Mouse (Mus musculus): ENCODE data around the gene Cntn4. TPM values are rescaled to one million over a fixed set of nuclear protein-coding genes. Genes with fewer than 3 reads are reported as not detected.
"Not testable (repeated sequence)": the region's sequence is repeated elsewhere in the genome, so short reads cannot be mapped to it uniquely, and the experiment has no call there.

The Cntn4 gene
- polyA plus RNA-seq, 1 experiment from 2014 or later, result 0.07 TPM

- Histone ChIP-seq H3K4me1 (no peaks in the 10 kb centered on the region), H3K27me3 (ENCODE audit: low read depth, poor library complexity, severe bottlenecking) (no peaks in the 10 kb centered on the region), H3K9me3 (replicated peaks) (no peaks in the 10 kb centered on the region), H3K27ac (replicated peaks) (no peak overlapping the region), H3K36me3 (no peaks in the 10 kb centered on the region), H3K4me3 (no peak overlapping the region)
- no peak for DNase-seq (ENCODE audit: low spot score)
These were observed 663.7 kb downstream of the Cntn4 start for GRCm38 (mm10) chr6:106341114-106341513.

GRCm38 (mm10) chr6:106350072-106350471 lies 672.6 kb downstream of the Cntn4 start:
- Histone ChIP-seq H3K9me3 (replicated peaks) (no peaks in the 10 kb centered on the region), H3K36me3 (no peaks in the 10 kb centered on the region), H3K4me3 (no peak overlapping the region), H3K27ac (replicated peaks) (no peak overlapping the region), H3K4me1 (peaks cover 12% of the 10 kb centered on the region), H3K27me3 (ENCODE audit: low read depth, poor library complexity, severe bottlenecking) (no peaks in the 10 kb centered on the region)
- no peak for DNase-seq (ENCODE audit: low spot score)
- 35% methylated on average over 3 of the region's 3 CpGs for WGBS

- peaks cover 12% of the 10 kb centered on the region for H3K4me1 ChIP-seq
- H3K4me3 ChIP-seq, result no peak overlapping the region
- no peak for DNase-seq (ENCODE audit: low spot score)
- no peaks in the 10 kb centered on the region for H3K36me3 ChIP-seq
- no peaks in the 10 kb centered on the region for H3K27me3 ChIP-seq (ENCODE audit: low read depth, poor library complexity, severe bottlenecking)
- H3K27ac ChIP-seq (replicated peaks), result no peak overlapping the region
- no peaks in the 10 kb centered on the region for H3K9me3 ChIP-seq (replicated peaks)
- 92% methylated on average over 2 of the region's 2 CpGs for WGBS
These were observed 673.9 kb downstream of the Cntn4 start for GRCm38 (mm10) chr6:106351389-106351788.

- not testable (repeated sequence) for H3K36me3 ChIP-seq; H3K27ac ChIP-seq (replicated peaks); DNase-seq (ENCODE audit: low spot score); H3K27me3 ChIP-seq (ENCODE audit: low read depth, poor library complexity, severe bottlenecking); H3K4me1 ChIP-seq; H3K9me3 ChIP-seq (replicated peaks); H3K4me3 ChIP-seq
- WGBS, result 89% methylated on average over 2 of the region's 2 CpGs
These were observed 681.3 kb downstream of the Cntn4 start for GRCm38 (mm10) chr6:106358801-106359200.

GRCm38 (mm10) chr6:106381288-106382025 lies 704.0 kb downstream of the Cntn4 start:
- DNase-seq (ENCODE audit: low spot score), result no peak
- Histone ChIP-seq H3K27me3 (ENCODE audit: low read depth, poor library complexity, severe bottlenecking) (no peaks in the 10 kb centered on the region), H3K4me3 (no peak overlapping the region), H3K36me3 (no peaks in the 10 kb centered on the region), H3K4me1 (no peaks in the 10 kb centered on the region), H3K27ac (replicated peaks) (no peak overlapping the region), H3K9me3 (replicated peaks) (no peaks in the 10 kb centered on the region)
- 85% methylated on average over 6 of the region's 6 CpGs for WGBS

- 81% methylated on average over 2 of the region's 2 CpGs for WGBS
- H3K4me3 ChIP-seq, result no peak overlapping the region
- no peaks in the 10 kb centered on the region for H3K4me1 ChIP-seq
- DNase-seq (ENCODE audit: low spot score), result no peak
- H3K27me3 ChIP-seq (ENCODE audit: low read depth, poor library complexity, severe bottlenecking), result no peaks in the 10 kb centered on the region
- H3K36me3 ChIP-seq, result no peaks in the 10 kb centered on the region
- no peak overlapping the region for H3K27ac ChIP-seq (replicated peaks)
- no peaks in the 10 kb centered on the region for H3K9me3 ChIP-seq (replicated peaks)
These were observed 710.5 kb downstream of the Cntn4 start for GRCm38 (mm10) chr6:106387833-106388406.

GRCm38 (mm10) chr6:106408014-106408413 lies 730.6 kb downstream of the Cntn4 start:
- H3K27ac ChIP-seq (replicated peaks), result no peak overlapping the region
- no peaks in the 10 kb centered on the region for H3K4me1 ChIP-seq
- no peaks in the 10 kb centered on the region for H3K36me3 ChIP-seq
- 80% methylated on average over 3 of the region's 3 CpGs for WGBS
- no peak for DNase-seq (ENCODE audit: low spot score)
- H3K27me3 ChIP-seq (ENCODE audit: low read depth, poor library complexity, severe bottlenecking), result no peaks in the 10 kb centered on the region
- no peak overlapping the region for H3K4me3 ChIP-seq
- no peaks in the 10 kb centered on the region for H3K9me3 ChIP-seq (replicated peaks)

- 91% methylated on average over 3 of the region's 3 CpGs for WGBS
- Histone ChIP-seq H3K27me3 (ENCODE audit: low read depth, poor library complexity, severe bottlenecking) (no peaks in the 10 kb centered on the region), H3K36me3 (no peaks in the 10 kb centered on the region), H3K9me3 (replicated peaks) (no peaks in the 10 kb centered on the region), H3K4me3 (no peak overlapping the region), H3K27ac (replicated peaks) (no peak overlapping the region), H3K4me1 (no peaks in the 10 kb centered on the region)
- no peak for DNase-seq (ENCODE audit: low spot score)
These were observed 731.2 kb downstream of the Cntn4 start for GRCm38 (mm10) chr6:106408634-106409033.

- Histone ChIP-seq H3K4me3 (no peak overlapping the region), H3K36me3 (no peaks in the 10 kb centered on the region), H3K4me1 (no peaks in the 10 kb centered on the region), H3K9me3 (replicated peaks) (no peaks in the 10 kb centered on the region), H3K27ac (replicated peaks) (no peak overlapping the region), H3K27me3 (ENCODE audit: low read depth, poor library complexity, severe bottlenecking) (no peaks in the 10 kb centered on the region)
- DNase-seq (ENCODE audit: low spot score), result no peak
These were observed 745.5 kb downstream of the Cntn4 start for GRCm38 (mm10) chr6:106422947-106423346.

- Histone ChIP-seq H3K9me3 (replicated peaks) (no peaks in the 10 kb centered on the region), H3K4me1 (no peaks in the 10 kb centered on the region), H3K27ac (replicated peaks) (no peak overlapping the region), H3K4me3 (no peak overlapping the region), H3K27me3 (ENCODE audit: low read depth, poor library complexity, severe bottlenecking) (no peaks in the 10 kb centered on the region), H3K36me3 (no peaks in the 10 kb centered on the region)
- WGBS, result 90% methylated on average over 2 of the region's 2 CpGs
- DNase-seq (ENCODE audit: low spot score), result no peak
These were observed 746.0 kb downstream of the Cntn4 start for GRCm38 (mm10) chr6:106423471-106423870.

GRCm38 (mm10) chr6:106426615-106427014 lies 749.2 kb downstream of the Cntn4 start:
- Histone ChIP-seq H3K27ac (replicated peaks) (no peak overlapping the region), H3K36me3 (no peaks in the 10 kb centered on the region), H3K4me3 (no peak overlapping the region), H3K27me3 (ENCODE audit: low read depth, poor library complexity, severe bottlenecking) (no peaks in the 10 kb centered on the region), H3K9me3 (replicated peaks) (no peaks in the 10 kb centered on the region), H3K4me1 (no peaks in the 10 kb centered on the region)
- 80% methylated on average over 3 of the region's 3 CpGs for WGBS
- DNase-seq (ENCODE audit: low spot score), result no peak

GRCm38 (mm10) chr6:106431466-106431865 lies 754.0 kb downstream of the Cntn4 start:
- Histone ChIP-seq H3K9me3 (replicated peaks) (no peaks in the 10 kb centered on the region), H3K4me1 (no peaks in the 10 kb centered on the region), H3K4me3 (no peak overlapping the region), H3K36me3 (no peaks in the 10 kb centered on the region), H3K27ac (replicated peaks) (no peak overlapping the region), H3K27me3 (ENCODE audit: low read depth, poor library complexity, severe bottlenecking) (no peaks in the 10 kb centered on the region)
- WGBS, result 86% methylated on average over 3 of the region's 3 CpGs
- DNase-seq (ENCODE audit: low spot score), result no peak

- Histone ChIP-seq H3K36me3 (no peaks in the 10 kb centered on the region), H3K4me1 (no peaks in the 10 kb centered on the region), H3K27me3 (ENCODE audit: low read depth, poor library complexity, severe bottlenecking) (no peaks in the 10 kb centered on the region), H3K4me3 (no peak overlapping the region), H3K27ac (replicated peaks) (no peak overlapping the region), H3K9me3 (replicated peaks) (no peaks in the 10 kb centered on the region)
- DNase-seq (ENCODE audit: low spot score), result no peak
- WGBS, result 70% methylated on average over 1 of the region's 1 CpGs
These were observed 763.3 kb downstream of the Cntn4 start for GRCm38 (mm10) chr6:106440786-106441185.

Measured in midbrain, embryonic 10.5 days (tissue).